Mouse (Mus musculus): ENCODE data around the gene Arhgef10l. TPM values are rescaled to one million over a fixed set of nuclear protein-coding genes. Genes with fewer than 3 reads are reported as not detected.

Gene Arhgef10l
- polyA plus RNA-seq (2014; fragmentation: Nextera tagmentation; extraction: Ambion mirVana), result 5.0 and 6.7 TPM in 2 replicates

GRCm38 (mm10) chr4:140665760-140666159, at the start of gene Arhgef10l:
Gene Arhgef10l, minus strand, starts transcription at chr4:140666012.
- Histone ChIP-seq H3K4me1 (replicated peaks; ENCODE audit: control insufficient read depth, insufficient read depth, low read length) (peaks cover 19% of the 10 kb centered on the region), H3K4me3 (ENCODE audit: low read depth, low read length) (no peak within 1 kb of the TSS), H3K9ac (ENCODE audit: low read depth, low read length) (no peak within 1 kb of the TSS), H3K9me3 (ENCODE audit: control insufficient read depth, low read length) (no peaks in the 10 kb centered on the region), H3K27me3 (replicated peaks; ENCODE audit: control insufficient read depth, insufficient read depth, low read length) (0 out of 2 replicates have a peak, but pooled peaks cover 3% of the 10 kb centered on the region), H3K36me3 (ENCODE audit: control insufficient read depth, insufficient read depth, low read length) (no peaks in the 10 kb centered on the region), H3K27ac (ENCODE audit: low read depth, low read length) (no peak within 1 kb of the TSS), H3K4me2 (no peak within 1 kb of the TSS)
- WGBS, result 54% methylated on average over 11 of the region's 11 CpGs
- no peak for DNase-seq (ENCODE audit: low spot score)
- no peak; the same call in 1 of the 2 replicates for ATAC-seq (replicated peaks; ENCODE audit: low FRiP score)

- Histone ChIP-seq H3K4me2 (no peak overlapping the region), H3K4me1 (replicated peaks; ENCODE audit: control insufficient read depth, insufficient read depth, low read length) (peaks cover 13% of the 10 kb centered on the region), H3K36me3 (ENCODE audit: control insufficient read depth, insufficient read depth, low read length) (peaks cover 79% of the 10 kb centered on the region), H3K27me3 (replicated peaks; ENCODE audit: control insufficient read depth, insufficient read depth, low read length) (no peaks in the 10 kb centered on the region), H3K4me3 (ENCODE audit: low read depth, low read length) (no peak overlapping the region), H3K27ac (ENCODE audit: low read depth, low read length) (peak overlapping the region; percentile 45; the same call in 1 of the 2 replicates), H3K9me3 (ENCODE audit: control insufficient read depth, low read length) (no peaks in the 10 kb centered on the region), H3K9ac (ENCODE audit: low read depth, low read length) (no peak overlapping the region)
- 76% methylated on average over 5 of the region's 5 CpGs for WGBS
- DNase-seq (ENCODE audit: low spot score) (no peak), ATAC-seq (replicated peaks; ENCODE audit: low FRiP score) (no peak)
Measured at GRCm38 (mm10) chr4:140714586-140714985, 48.8 kb upstream of the Arhgef10l start.

- Histone ChIP-seq H3K9me3 (ENCODE audit: control insufficient read depth, low read length) (no peaks in the 10 kb centered on the region), H3K4me2 (no peak overlapping the region), H3K27me3 (replicated peaks; ENCODE audit: control insufficient read depth, insufficient read depth, low read length) (no peaks in the 10 kb centered on the region), H3K4me3 (ENCODE audit: low read depth, low read length) (no peak overlapping the region), H3K4me1 (replicated peaks; ENCODE audit: control insufficient read depth, insufficient read depth, low read length) (peaks cover 14% of the 10 kb centered on the region), H3K36me3 (ENCODE audit: control insufficient read depth, insufficient read depth, low read length) (peaks cover 80% of the 10 kb centered on the region), H3K9ac (ENCODE audit: low read depth, low read length) (no peak overlapping the region), H3K27ac (ENCODE audit: low read depth, low read length) (peak overlapping the region; percentile 45; the same call in 1 of the 2 replicates)
- DNase-seq (ENCODE audit: low spot score) (peak; percentile 77), ATAC-seq (replicated peaks; ENCODE audit: low FRiP score) (peak; percentile 44)
- 62% methylated on average over 29 of the region's 29 CpGs for WGBS
Measured at GRCm38 (mm10) chr4:140713480-140714365, 47.9 kb upstream of the Arhgef10l start.

- ATAC-seq (replicated peaks; ENCODE audit: low FRiP score) (no peak), DNase-seq (ENCODE audit: low spot score) (no peak)
- WGBS, result 90% methylated on average over 5 of the region's 5 CpGs
- no peaks in the 10 kb centered on the region for H3K9me3 ChIP-seq (ENCODE audit: control insufficient read depth, low read length)
- H3K36me3 ChIP-seq (ENCODE audit: control insufficient read depth, insufficient read depth, low read length), result peaks cover 75% of the 10 kb centered on the region
- H3K27ac ChIP-seq (ENCODE audit: low read depth, low read length), result no peak overlapping the region
- no peaks in the 10 kb centered on the region for H3K27me3 ChIP-seq (replicated peaks; ENCODE audit: control insufficient read depth, insufficient read depth, low read length)
- H3K4me3 ChIP-seq (ENCODE audit: low read depth, low read length), result no peak overlapping the region
- H3K4me1 ChIP-seq (replicated peaks; ENCODE audit: control insufficient read depth, insufficient read depth, low read length), result peaks cover 25% of the 10 kb centered on the region
- no peak overlapping the region for H3K9ac ChIP-seq (ENCODE audit: low read depth, low read length)
- no peak overlapping the region for H3K4me2 ChIP-seq
Measured at GRCm38 (mm10) chr4:140711360-140711759, 45.5 kb upstream of the Arhgef10l start.

- WGBS, result 89% methylated on average over 10 of the region's 10 CpGs
- Histone ChIP-seq H3K4me1 (replicated peaks; ENCODE audit: control insufficient read depth, insufficient read depth, low read length) (peaks cover 25% of the 10 kb centered on the region), H3K4me3 (ENCODE audit: low read depth, low read length) (no peak overlapping the region), H3K9ac (ENCODE audit: low read depth, low read length) (no peak overlapping the region), H3K4me2 (no peak overlapping the region), H3K27ac (ENCODE audit: low read depth, low read length) (no peak overlapping the region), H3K9me3 (ENCODE audit: control insufficient read depth, low read length) (no peaks in the 10 kb centered on the region), H3K36me3 (ENCODE audit: control insufficient read depth, insufficient read depth, low read length) (peaks cover 74% of the 10 kb centered on the region), H3K27me3 (replicated peaks; ENCODE audit: control insufficient read depth, insufficient read depth, low read length) (no peaks in the 10 kb centered on the region)
- ATAC-seq (replicated peaks; ENCODE audit: low FRiP score), result no peak
- DNase-seq (ENCODE audit: low spot score), result no peak
Measured at GRCm38 (mm10) chr4:140710781-140711180, 45.0 kb upstream of the Arhgef10l start.

GRCm38 (mm10) chr4:140709617-140710016, 43.8 kb upstream of the Arhgef10l start:
- ATAC-seq (replicated peaks; ENCODE audit: low FRiP score) (no peak), DNase-seq (ENCODE audit: low spot score) (no peak)
- 89% methylated on average over 10 of the region's 10 CpGs for WGBS
- Histone ChIP-seq H3K4me1 (replicated peaks; ENCODE audit: control insufficient read depth, insufficient read depth, low read length) (peaks cover 27% of the 10 kb centered on the region), H3K36me3 (ENCODE audit: control insufficient read depth, insufficient read depth, low read length) (peaks cover 73% of the 10 kb centered on the region), H3K27ac (ENCODE audit: low read depth, low read length) (no peak overlapping the region), H3K9me3 (ENCODE audit: control insufficient read depth, low read length) (no peaks in the 10 kb centered on the region), H3K4me3 (ENCODE audit: low read depth, low read length) (no peak overlapping the region), H3K27me3 (replicated peaks; ENCODE audit: control insufficient read depth, insufficient read depth, low read length) (no peaks in the 10 kb centered on the region), H3K4me2 (no peak overlapping the region), H3K9ac (ENCODE audit: low read depth, low read length) (no peak overlapping the region)

GRCm38 (mm10) chr4:140709111-140709510, 43.3 kb upstream of the Arhgef10l start:
- DNase-seq (ENCODE audit: low spot score) (no peak), ATAC-seq (replicated peaks; ENCODE audit: low FRiP score) (no peak)
- H3K27me3 ChIP-seq (replicated peaks; ENCODE audit: control insufficient read depth, insufficient read depth, low read length), result no peaks in the 10 kb centered on the region
- H3K4me2 ChIP-seq, result no peak overlapping the region
- no peak overlapping the region for H3K4me3 ChIP-seq (ENCODE audit: low read depth, low read length)
- 96% methylated on average over 7 of the region's 7 CpGs for WGBS
- no peak overlapping the region for H3K27ac ChIP-seq (ENCODE audit: low read depth, low read length)
- H3K9me3 ChIP-seq (ENCODE audit: control insufficient read depth, low read length), result no peaks in the 10 kb centered on the region
- no peak overlapping the region for H3K9ac ChIP-seq (ENCODE audit: low read depth, low read length)
- H3K36me3 ChIP-seq (ENCODE audit: control insufficient read depth, insufficient read depth, low read length), result peaks cover 73% of the 10 kb centered on the region
- H3K4me1 ChIP-seq (replicated peaks; ENCODE audit: control insufficient read depth, insufficient read depth, low read length), result peaks cover 29% of the 10 kb centered on the region

- H3K27me3 ChIP-seq (replicated peaks; ENCODE audit: control insufficient read depth, insufficient read depth, low read length), result no peaks in the 10 kb centered on the region
- H3K9ac ChIP-seq (ENCODE audit: low read depth, low read length), result no peak overlapping the region
- H3K9me3 ChIP-seq (ENCODE audit: control insufficient read depth, low read length), result no peaks in the 10 kb centered on the region
- 84% methylated on average over 18 of the region's 18 CpGs for WGBS
- peaks cover 70% of the 10 kb centered on the region for H3K36me3 ChIP-seq (ENCODE audit: control insufficient read depth, insufficient read depth, low read length)
- no peak for ATAC-seq (replicated peaks; ENCODE audit: low FRiP score)
- DNase-seq (ENCODE audit: low spot score), result no peak
- H3K4me1 ChIP-seq (replicated peaks; ENCODE audit: control insufficient read depth, insufficient read depth, low read length), result peaks cover 34% of the 10 kb centered on the region
- H3K27ac ChIP-seq (ENCODE audit: low read depth, low read length), result no peak overlapping the region
- no peak overlapping the region for H3K4me2 ChIP-seq
- H3K4me3 ChIP-seq (ENCODE audit: low read depth, low read length), result no peak overlapping the region
Measured at GRCm38 (mm10) chr4:140708297-140708927, 42.6 kb upstream of the Arhgef10l start.

Data from liver, embryonic 11.5 days (tissue).